Mouse (Mus musculus) liver, embryonic 14.5 days (tissue): ENCODE measurements at regions not wholly inside any gene's neighbourhood (a gene's known extent, or its start where the extent isn't known, plus 50 kb on each side); places are given as distances from the start of the nearest gene placed in this dataset.

Experiments
- ATAC-seq: fragments of 200-750 bp; cut with Nextera tagmentation; 2 replicates; pipeline ENCODE4 v1.8.0; 2017; ENCODE audit warnings: moderate number of reproducible peaks, mild to moderate bottlenecking, moderate library complexity; ENCODE audit not compliant: insufficient read depth
- DNase-seq, 3 experiments: peaks; one replicate each; pipeline ENCODE4 v3.0.0-alpha.2; 2012 to 2013; ENCODE audit warnings: low read depth in 3 of 3, low spot score in 3 of 3
- H3K27ac ChIP-seq: fragments of 300-500 bp; sonication (generic); 2 replicates; pipeline ENCODE4 v1.5.1; 2014; ENCODE audit warnings: moderate library complexity, mild to moderate bottlenecking, control low read depth, inconsistent platforms
- H3K27me3 ChIP-seq: fragments of 300-500 bp; sonication (generic); 2 replicates; pipeline ENCODE4 v1.6.1; 2014; ENCODE audit warnings: mild to moderate bottlenecking, low read length, moderate library complexity; ENCODE audit not compliant: control insufficient read depth, insufficient read depth
- H3K36me3 ChIP-seq: fragments of 300-500 bp; sonication (generic); replicated peaks from 2 replicates; pipeline ENCODE4 v1.6.1; 2014; ENCODE audit warnings: low read depth; ENCODE audit not compliant: control insufficient read depth, insufficient read depth
- H3K4me1 ChIP-seq, 2 experiments: fragments of 200-500 bp in 1 of 2; fragments of 300-500 bp in 1 of 2; sonication (generic) in 1 of 2; replicated peaks; 2 replicates each; pipeline ENCODE4 v1.6.1; 2012 to 2014; ENCODE audit warnings: antibody characterized with exemption in 1 of 2, inconsistent platforms in 1 of 2, low read length in 1 of 2; ENCODE audit not compliant: control insufficient read depth in 2 of 2, insufficient read depth in 2 of 2
- H3K4me2 ChIP-seq: fragments of 300-500 bp; sonication (generic); 2 replicates; pipeline ENCODE4 v1.6.1; 2014; ENCODE audit warnings: low read depth, mild to moderate bottlenecking, control low read depth, moderate library complexity
- H3K4me3 ChIP-seq, 2 experiments: fragments of 200-500 bp in 1 of 2; fragments of 300-500 bp in 1 of 2; sonication (generic) in 1 of 2; 2 replicates each; pipeline ENCODE4 v1.5.1; 2012 to 2014; ENCODE audit warnings: low read depth in 2 of 2, low read length in 2 of 2, mild to moderate bottlenecking in 2 of 2, control low read depth in 1 of 2, inconsistent platforms in 1 of 2, moderate library complexity in 1 of 2; ENCODE audit not compliant: insufficient read depth in 1 of 2
- H3K9ac ChIP-seq: fragments of 300-500 bp; sonication (generic); replicated peaks from 2 replicates; pipeline ENCODE4 v1.6.1; 2014; ENCODE audit warnings: mild to moderate bottlenecking, control low read depth, moderate library complexity
- H3K9me3 ChIP-seq: fragments of 300-500 bp; sonication (generic); 2 replicates; pipeline ENCODE4 v1.6.1; 2016; ENCODE audit warnings: low read length, mixed read lengths; ENCODE audit not compliant: control insufficient read depth
- CTCF ChIP-seq: IDR thresholded peaks from 2 replicates; pipeline ENCODE4 v1.5.1; 2016; ENCODE audit warnings: antibody characterized with exemption, low read depth, control low read depth
- EP300 ChIP-seq: IDR thresholded peaks from 2 replicates; pipeline ENCODE4 v1.6.1; 2016; ENCODE audit warnings: antibody characterized with exemption, low read depth
- WGBS: fragments of 180-500 bp; shearing (Covaris S2); extraction: QIAGEN DNeasy Blood & Tissue Kit; methylation state at CpG from one replicate; pipeline ENCODE4 v1.1.7; 2014; ENCODE audit not compliant: insufficient replicate concordance; 5-methylcytosine and 5-hydroxymethylcytosine counted together

DNA sequence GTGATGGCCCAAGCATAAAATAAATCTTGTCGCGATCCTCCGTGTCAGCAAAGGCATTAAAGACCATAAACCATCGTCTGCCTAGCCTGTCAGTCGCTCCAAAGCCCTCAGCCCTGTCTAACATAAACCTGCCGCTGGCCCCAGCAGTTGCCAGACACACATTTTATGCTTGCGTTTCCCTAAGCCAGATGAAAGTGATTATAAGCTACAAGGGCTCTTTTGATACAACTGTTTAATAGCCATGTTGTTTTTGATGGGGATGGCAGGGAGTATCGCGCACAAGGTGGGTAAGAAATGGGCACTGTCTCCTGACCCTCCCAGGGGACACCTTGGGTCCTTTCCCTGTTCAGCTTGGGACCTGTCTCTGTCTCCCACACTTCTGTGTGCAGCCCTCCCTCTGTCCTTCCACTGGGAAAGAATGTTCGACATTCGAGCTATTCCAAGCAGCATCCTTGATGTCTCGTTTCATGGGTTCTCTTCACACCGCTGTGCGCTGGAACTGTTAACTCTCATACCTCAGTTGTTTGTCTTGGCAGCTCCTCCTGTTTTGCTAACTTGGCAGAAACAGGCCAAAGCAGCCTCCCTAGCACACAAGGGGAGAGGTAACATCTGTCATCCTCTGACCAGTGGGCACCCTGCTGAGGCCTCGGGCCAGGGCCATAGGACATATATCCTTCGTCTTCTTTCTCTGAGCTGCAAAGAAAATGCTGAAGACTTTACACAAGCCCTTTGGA lies 180.2 kb upstream of the Gmds start:
- H3K4me3 ChIP-seq, result no peak overlapping the region
- DNase-seq, result no peak
- no peak overlapping the region for H3K27ac ChIP-seq
- 60% methylated on average over 16 of the region's 16 CpGs for WGBS
- H3K4me1 ChIP-seq, result no peaks in the 10 kb centered on the region
- no peaks in the 10 kb centered on the region for H3K27me3 ChIP-seq
- H3K36me3 ChIP-seq, result no peaks in the 10 kb centered on the region
- no peaks in the 10 kb centered on the region for H3K9me3 ChIP-seq
- TF ChIP-seq EP300 (no peak), CTCF (no peak)
- no peak for ATAC-seq
- no peak overlapping the region for H3K4me2 ChIP-seq
- H3K9ac ChIP-seq, result no peak overlapping the region

DNA sequence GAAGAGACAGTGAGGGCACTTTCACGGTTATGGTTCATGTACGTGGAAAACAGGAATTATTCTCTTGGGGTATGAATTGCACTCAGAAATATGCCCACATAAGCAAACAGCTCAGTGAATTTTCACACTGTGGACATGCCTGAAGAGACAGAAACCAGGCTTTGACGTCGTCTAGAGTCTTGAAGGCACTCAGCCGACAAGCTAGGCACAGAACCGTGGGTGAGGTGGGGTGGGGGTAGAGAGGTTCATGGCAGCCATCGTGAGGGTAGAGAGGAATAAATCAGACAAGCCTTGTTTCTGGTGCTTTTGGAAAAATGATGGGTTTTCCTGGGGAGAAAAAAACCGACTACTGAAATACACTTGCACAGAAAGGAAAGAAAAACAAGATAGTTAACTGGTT lies 179.0 kb upstream of the Gmds start:
- ATAC-seq (no peak), DNase-seq (no peak)
- no peaks in the 10 kb centered on the region for H3K9me3 ChIP-seq
- H3K27ac ChIP-seq, result no peak overlapping the region
- 56% methylated on average over 8 of the region's 8 CpGs for WGBS
- H3K27me3 ChIP-seq, result no peaks in the 10 kb centered on the region
- H3K4me3 ChIP-seq, result no peak overlapping the region
- H3K4me1 ChIP-seq, result no peaks in the 10 kb centered on the region
- no peak overlapping the region for H3K9ac ChIP-seq
- TF ChIP-seq EP300 (no peak), CTCF (no peak)
- no peaks in the 10 kb centered on the region for H3K36me3 ChIP-seq
- H3K4me2 ChIP-seq, result no peak overlapping the region

DNA sequence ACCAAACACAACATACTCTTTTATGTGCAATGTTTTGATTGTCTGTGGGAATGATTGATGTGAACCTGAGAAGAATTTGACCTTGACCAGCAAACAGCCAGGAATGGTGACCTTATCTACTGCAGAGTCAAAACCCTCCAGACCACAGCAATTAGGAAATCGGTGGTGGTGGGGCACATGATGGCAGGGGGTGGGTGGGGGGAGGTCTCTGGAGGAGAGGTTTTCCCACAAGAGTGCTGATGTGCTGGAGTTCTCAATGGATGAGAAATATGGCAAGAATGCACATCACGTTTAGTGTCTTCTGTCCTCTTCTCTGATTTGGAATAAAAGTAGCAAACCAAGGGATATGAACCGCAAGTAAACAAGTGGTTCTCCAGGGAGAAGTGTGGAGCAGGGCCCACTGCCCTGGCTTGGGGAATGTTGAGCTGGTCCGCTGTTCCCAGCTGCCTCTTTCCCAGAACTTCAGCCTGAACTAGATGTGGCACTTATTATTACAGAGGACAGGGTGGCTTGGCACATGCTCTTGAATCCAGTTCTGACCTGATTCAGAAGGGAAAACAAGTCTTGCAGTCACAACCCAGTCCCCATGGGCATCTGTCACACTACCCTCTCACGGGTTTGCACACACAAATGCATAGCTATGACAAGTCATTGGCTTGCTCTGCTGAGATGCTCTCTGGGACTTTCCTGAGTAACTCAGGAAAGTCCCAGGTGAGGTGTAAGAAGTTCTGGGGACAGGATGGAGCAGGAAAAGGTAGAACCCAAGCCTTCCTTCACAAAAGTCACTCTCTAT lies 170.9 kb upstream of the Gmds start:
- H3K9ac ChIP-seq, result no peak overlapping the region
- DNase-seq, result no peak
- no peak overlapping the region for H3K27ac ChIP-seq
- H3K4me2 ChIP-seq, result no peak overlapping the region
- WGBS, result 48% methylated on average over 5 of the region's 5 CpGs
- no peak for ATAC-seq
- no peak for TF ChIP-seq EP300
- TF ChIP-seq CTCF, result no peak
- H3K9me3 ChIP-seq, result no peaks in the 10 kb centered on the region
- H3K27me3 ChIP-seq, result no peaks in the 10 kb centered on the region
- H3K4me1 ChIP-seq, result peaks cover 0 to 4% of the 10 kb centered on the region in 2 experiments; a peak in 2 of 4 replicates
- H3K4me3 ChIP-seq, result no peak overlapping the region
- H3K36me3 ChIP-seq, result no peaks in the 10 kb centered on the region

DNA sequence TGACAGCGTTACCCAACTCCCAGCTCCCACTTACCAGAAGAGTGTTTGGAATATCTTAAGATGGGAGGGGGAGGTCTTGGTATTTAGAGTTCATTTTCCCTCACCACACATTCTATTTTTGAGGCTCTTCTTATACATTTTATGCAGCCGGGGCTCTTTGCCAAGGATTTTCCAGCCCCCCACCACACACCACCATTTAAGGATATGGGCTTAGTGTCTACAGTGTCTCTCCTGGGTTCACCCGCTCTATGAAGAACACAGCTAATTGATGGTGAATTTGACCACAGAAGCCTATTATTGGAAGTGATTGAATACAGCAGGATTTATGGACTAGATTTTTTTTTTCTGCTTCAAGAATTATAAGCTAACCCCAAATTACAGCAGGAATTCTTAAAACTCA lies 169.9 kb upstream of the Gmds start:
- Histone ChIP-seq H3K9ac (no peak overlapping the region), H3K9me3 (no peaks in the 10 kb centered on the region), H3K4me3 (no peak overlapping the region), H3K36me3 (no peaks in the 10 kb centered on the region), H3K4me1 (peaks cover 0 to 4% of the 10 kb centered on the region in 2 experiments; a peak in 2 of 4 replicates), H3K4me2 (no peak overlapping the region), H3K27ac (no peak overlapping the region), H3K27me3 (no peaks in the 10 kb centered on the region)
- TF ChIP-seq EP300 (no peak), CTCF (no peak)
- ATAC-seq (no peak), DNase-seq (no peak)
- WGBS, result 58% methylated on average over 3 of the region's 3 CpGs

DNA sequence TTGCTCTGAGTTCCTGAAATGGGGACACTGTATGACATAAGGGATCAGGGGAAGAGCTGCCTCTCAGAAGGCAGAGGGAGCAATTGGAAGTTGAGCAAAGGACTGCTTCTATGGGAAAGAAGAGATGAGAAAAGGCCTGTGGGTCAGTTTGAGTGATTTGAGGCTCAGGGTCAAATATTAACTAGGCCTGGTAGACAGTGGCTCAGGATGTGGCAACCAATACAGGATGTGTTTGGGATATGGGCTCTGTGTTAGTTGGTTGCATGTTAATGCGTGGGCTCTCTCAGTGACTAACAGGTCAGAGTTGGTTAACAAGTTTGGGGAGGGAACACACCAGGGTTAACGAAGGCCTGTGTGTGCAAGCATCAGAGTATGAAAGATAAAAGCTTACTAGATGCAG lies 169.3 kb upstream of the Gmds start:
- Histone ChIP-seq H3K9me3 (no peaks in the 10 kb centered on the region), H3K4me2 (no peak overlapping the region), H3K27me3 (no peaks in the 10 kb centered on the region), H3K4me1 (peaks cover 0 to 4% of the 10 kb centered on the region in 2 experiments; a peak in 2 of 4 replicates), H3K36me3 (no peaks in the 10 kb centered on the region), H3K27ac (no peak overlapping the region), H3K9ac (no peak overlapping the region), H3K4me3 (no peak overlapping the region)
- WGBS, result 43% methylated on average over 2 of the region's 2 CpGs
- no peak for ATAC-seq
- no peak for TF ChIP-seq EP300
- TF ChIP-seq CTCF, result no peak
- no peak for DNase-seq
